Mouse (Mus musculus) heart, postnatal 0 days (tissue): ENCODE results near the gene Rbms3. TPM values are rescaled to one million over a fixed set of nuclear protein-coding genes. Genes with fewer than 3 reads are reported as not detected.
A peak's percentile ranks its signal among the peaks of the same experiment; 100 is the strongest.

Source experiments
- ATAC-seq: fragments of 200-750 bp; cut with Nextera tagmentation; 2 replicates; pipeline ENCODE4 v1.8.0; 2017; ENCODE audit warnings: low read depth, moderate number of reproducible peaks, moderate library complexity; ENCODE audit not compliant: insufficient read depth
- DNase-seq: peaks from one replicate; pipeline ENCODE4 v3.0.0-alpha.2; 2016; ENCODE audit warnings: low spot score
- H3K27ac ChIP-seq: fragments of 300-500 bp; sonication (generic); 2 replicates; pipeline ENCODE4 v1.5.1; 2014; ENCODE audit warnings: low read depth, mild to moderate bottlenecking
- H3K27me3 ChIP-seq: fragments of 300-500 bp; sonication (generic); 2 replicates; pipeline ENCODE4 v1.6.1; 2014; ENCODE audit warnings: low read length, mixed read lengths; ENCODE audit not compliant: control insufficient read depth, insufficient read depth
- H3K36me3 ChIP-seq: fragments of 300-500 bp; sonication (generic); replicated peaks from 2 replicates; pipeline ENCODE4 v1.6.1; 2014; ENCODE audit warnings: low read length, mixed read lengths; ENCODE audit not compliant: control insufficient read depth, insufficient read depth
- H3K4me1 ChIP-seq: fragments of 300-500 bp; sonication (generic); 2 replicates; pipeline ENCODE4 v1.6.1; 2014; ENCODE audit warnings: antibody characterized with exemption; ENCODE audit not compliant: control insufficient read depth, insufficient read depth
- H3K4me2 ChIP-seq: fragments of 300-500 bp; sonication (generic); 2 replicates; pipeline ENCODE4 v1.6.1; 2014; ENCODE audit warnings: low read depth, mild to moderate bottlenecking, low read length, moderate library complexity
- H3K4me3 ChIP-seq: fragments of 300-500 bp; sonication (generic); 2 replicates; pipeline ENCODE4 v1.5.1; 2014; ENCODE audit warnings: low read depth, low read length
- H3K9ac ChIP-seq: fragments of 300-500 bp; sonication (generic); replicated peaks from 2 replicates; pipeline ENCODE4 v1.6.1; 2014; ENCODE audit warnings: low read depth, low read length, mixed read lengths
- H3K9me3 ChIP-seq: fragments of 300-500 bp; sonication (generic); replicated peaks from 2 replicates; pipeline ENCODE4 v1.6.1; 2016; ENCODE audit warnings: low read length; ENCODE audit not compliant: control insufficient read depth
- CTCF ChIP-seq: IDR thresholded peaks from 2 replicates; pipeline ENCODE4 v1.5.1; 2016; ENCODE audit warnings: antibody characterized with exemption, control low read depth, low read depth
- EP300 ChIP-seq: IDR thresholded peaks from 2 replicates; pipeline ENCODE4 v1.6.1; 2016; ENCODE audit warnings: antibody characterized with exemption, low read depth
- WGBS: fragments of 180-500 bp; shearing (Covaris S2); extraction: QIAGEN DNeasy Blood & Tissue Kit; methylation state at CpG from one replicate; pipeline ENCODE4 v1.1.7; 2014; 5-methylcytosine and 5-hydroxymethylcytosine counted together
- polyA plus RNA-seq: library from polyadenylated mRNA; unstranded; fragments of >200 nt; fragmentation: Nextera tagmentation; extraction: Ambion mirVana; gene quantifications from 2 replicates; pipeline ENCODE4 v1.2.1, GENCODE M21; 2015
- total RNA-seq: library from RNA; depleted of rRNA; stranded (reverse); fragments of >200 nt; gene quantifications from 2 replicates; pipeline ENCODE4 v1.2.3, GENCODE M21; 2014; ENCODE audit warnings: low replicate concordance

Rbms3 gene
- total and polyA plus RNA-seq, 2 experiments from 2014 or later = 18.2 to 75.3 TPM

DNA sequence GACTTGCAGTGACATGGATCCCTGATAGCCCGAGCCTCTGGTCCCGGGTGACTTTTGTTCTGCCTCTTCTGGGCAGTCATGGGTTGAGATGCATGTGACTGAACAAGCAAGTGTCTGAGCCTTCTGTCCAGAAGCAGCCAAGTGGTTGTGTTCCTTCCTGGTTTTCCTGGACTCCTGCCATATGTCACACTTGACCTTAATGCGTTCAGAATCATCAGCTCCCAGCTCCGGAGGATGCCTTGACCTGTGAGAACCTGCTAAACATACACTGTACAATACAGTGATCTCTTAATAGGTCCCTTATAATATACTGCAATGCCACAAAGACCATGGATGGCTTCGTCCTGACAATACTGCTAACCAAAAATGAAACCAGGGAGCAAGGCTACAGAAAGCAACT lies 798.3 kb downstream of the Rbms3 start:
- H3K9ac ChIP-seq = no peak overlapping the region
- H3K36me3 ChIP-seq = no peaks in the 10 kb centered on the region
- WGBS = 28% methylated on average over 5 of the region's 5 CpGs
- DNase-seq = peak; percentile 30
- no peaks in the 10 kb centered on the region for H3K9me3 ChIP-seq
- TF ChIP-seq CTCF = no peak
- no peak for TF ChIP-seq EP300
- no peak overlapping the region for H3K4me2 ChIP-seq
- H3K27me3 ChIP-seq = no peaks in the 10 kb centered on the region
- peak overlapping the region; percentile 17; the same call in 1 of the 2 replicates for H3K27ac ChIP-seq
- peaks cover 16% of the 10 kb centered on the region; the same call in 1 of the 2 replicates for H3K4me1 ChIP-seq
- peak; percentile 27; the same call in 1 of the 2 replicates for ATAC-seq
- no peak overlapping the region for H3K4me3 ChIP-seq

DNA sequence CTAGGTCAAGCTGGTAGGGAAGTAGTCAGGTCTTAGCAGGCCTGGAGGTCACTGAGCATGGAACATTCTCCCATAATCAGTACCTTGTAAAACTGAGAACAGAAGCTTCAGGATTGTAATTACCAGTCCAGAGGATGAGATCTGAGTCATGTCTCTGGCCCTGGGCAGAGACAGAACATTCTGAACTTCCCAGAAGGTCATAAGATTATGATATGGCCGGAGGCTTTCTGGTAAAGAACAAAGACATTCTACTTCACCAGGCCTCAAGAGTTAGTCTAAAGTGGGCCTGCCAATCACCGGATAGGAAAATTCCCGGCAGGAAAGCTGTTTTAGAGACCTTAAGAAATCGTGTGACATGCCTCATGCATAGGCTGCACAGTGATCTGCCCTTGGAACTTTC lies 799.8 kb downstream of the Rbms3 start:
- Histone ChIP-seq H3K27me3 (no peaks in the 10 kb centered on the region), H3K9ac (no peak overlapping the region), H3K4me1 (peaks cover 16% of the 10 kb centered on the region; the same call in 1 of the 2 replicates), H3K9me3 (no peaks in the 10 kb centered on the region), H3K4me3 (no peak overlapping the region), H3K36me3 (no peaks in the 10 kb centered on the region), H3K27ac (no peak overlapping the region), H3K4me2 (no peak overlapping the region)
- ATAC-seq (no peak), DNase-seq (no peak)
- TF ChIP-seq CTCF (no peak), EP300 (no peak)
- WGBS = 49% methylated on average over 4 of the region's 4 CpGs

DNA sequence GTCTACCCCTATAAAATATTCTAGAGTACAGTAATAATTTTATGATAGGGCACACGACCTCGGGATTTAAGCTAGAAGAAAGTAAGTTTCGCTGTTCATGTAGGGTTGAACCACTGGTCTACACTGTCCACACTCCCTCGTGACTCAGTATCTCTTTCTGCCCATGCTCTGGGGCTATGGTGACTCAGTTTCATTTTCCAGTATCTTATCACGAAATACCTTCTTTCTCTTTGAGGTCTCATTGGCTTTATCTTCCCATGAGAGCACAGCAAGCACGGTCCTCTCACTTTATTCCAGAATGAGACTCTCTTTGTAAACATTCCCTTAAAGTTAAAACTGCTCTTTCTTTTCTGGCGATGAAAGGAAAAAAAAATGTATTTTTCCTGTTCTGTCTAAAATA lies 808.1 kb downstream of the Rbms3 start:
- no peak overlapping the region for H3K4me2 ChIP-seq
- 84% methylated on average over 7 of the region's 7 CpGs for WGBS
- H3K4me3 ChIP-seq = no peak overlapping the region
- no peaks in the 10 kb centered on the region for H3K9me3 ChIP-seq
- DNase-seq (no peak), ATAC-seq (no peak)
- H3K4me1 ChIP-seq = no peaks in the 10 kb centered on the region
- H3K9ac ChIP-seq = no peak overlapping the region
- H3K27ac ChIP-seq = no peak overlapping the region
- TF ChIP-seq CTCF (no peak), EP300 (no peak)
- no peaks in the 10 kb centered on the region for H3K36me3 ChIP-seq
- H3K27me3 ChIP-seq = no peaks in the 10 kb centered on the region

DNA sequence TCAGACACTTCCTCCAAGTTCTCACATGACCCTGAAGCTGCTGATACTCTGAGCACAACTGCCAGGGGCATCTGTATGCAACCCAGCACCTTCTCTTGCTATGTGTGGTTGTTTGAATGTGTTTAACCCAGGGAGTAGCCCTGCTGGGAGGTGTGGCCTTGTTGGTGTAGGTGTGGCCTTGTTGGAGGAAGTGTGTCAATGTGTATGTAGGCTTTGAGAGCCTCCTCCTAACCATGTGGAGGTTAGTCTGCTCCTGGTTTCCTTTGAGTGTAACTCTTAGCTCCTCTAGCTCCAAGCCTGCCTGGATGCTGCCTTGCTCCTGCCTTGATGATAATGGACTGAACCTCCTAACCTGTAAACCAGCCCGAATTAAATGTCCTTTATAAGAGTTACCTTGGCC lies 812.5 kb downstream of the Rbms3 start:
- Histone ChIP-seq H3K4me3 (no peak overlapping the region), H3K27me3 (no peaks in the 10 kb centered on the region), H3K9me3 (no peaks in the 10 kb centered on the region), H3K9ac (no peak overlapping the region), H3K4me1 (no peaks in the 10 kb centered on the region; the same call in 1 of the 2 replicates), H3K4me2 (no peak overlapping the region), H3K27ac (no peak overlapping the region), H3K36me3 (no peaks in the 10 kb centered on the region)
- whole genome bisulfite sequencing = 73% methylated on average over 1 of the region's 1 CpGs
- ATAC-seq = no peak
- no peak for TF ChIP-seq CTCF
- TF ChIP-seq EP300 = no peak
- no peak for DNase-seq

DNA sequence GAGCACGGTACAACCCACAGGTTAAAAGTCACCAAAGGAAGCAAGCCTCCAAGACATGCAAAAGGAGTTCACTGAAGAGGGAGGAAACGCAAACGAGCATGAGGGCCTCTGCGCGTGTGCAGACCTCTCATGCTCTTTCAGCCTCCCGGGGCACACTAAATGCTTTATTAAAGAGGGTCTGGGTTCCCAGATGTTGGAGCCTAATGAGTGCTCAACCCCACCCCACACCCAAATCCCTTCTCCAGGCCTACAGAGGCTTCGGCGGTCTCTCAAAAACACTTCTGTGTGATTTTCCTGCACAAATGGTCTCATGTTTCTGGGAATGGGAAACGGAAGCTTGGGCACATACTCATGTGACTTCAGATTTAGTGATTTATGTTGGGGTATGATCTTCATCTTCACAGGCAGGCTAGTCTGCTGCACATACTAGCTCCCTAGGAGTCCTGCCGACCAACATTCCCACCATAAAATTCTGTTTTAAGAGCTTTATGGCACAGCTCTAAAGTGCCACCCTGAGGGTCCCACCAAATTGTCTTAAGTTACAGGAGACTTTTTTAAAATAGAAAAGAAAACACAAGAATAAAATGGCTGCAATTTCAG lies 815.1 kb downstream of the Rbms3 start:
- Histone ChIP-seq H3K27me3 (no peaks in the 10 kb centered on the region), H3K4me1 (no peaks in the 10 kb centered on the region; the same call in 1 of the 2 replicates), H3K4me3 (no peak overlapping the region), H3K27ac (no peak overlapping the region), H3K9me3 (no peaks in the 10 kb centered on the region), H3K4me2 (no peak overlapping the region), H3K9ac (no peak overlapping the region), H3K36me3 (no peaks in the 10 kb centered on the region)
- ATAC-seq = no peak
- no peak for DNase-seq
- TF ChIP-seq EP300 (no peak), CTCF (no peak)
- 82% methylated on average over 10 of the region's 10 CpGs for WGBS

DNA sequence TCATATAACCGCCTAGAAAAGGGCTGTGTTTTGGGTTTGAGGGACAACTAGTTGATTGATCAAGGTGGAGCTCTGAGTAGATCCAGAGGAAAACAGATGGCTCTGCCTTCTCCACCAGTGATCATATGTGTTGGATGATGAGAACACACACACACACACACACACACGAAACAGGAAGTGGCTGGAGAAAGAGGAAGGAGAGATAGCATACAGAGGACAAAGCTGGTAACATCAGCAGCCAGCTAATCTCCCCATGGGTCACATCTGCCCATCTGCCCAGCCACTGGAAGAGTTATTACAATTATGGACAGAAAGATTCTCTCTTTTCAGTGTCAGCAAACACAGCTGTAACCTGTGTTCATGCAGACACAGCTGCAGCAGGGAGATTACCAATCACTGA lies 816.3 kb downstream of the Rbms3 start:
- no peak overlapping the region for H3K9ac ChIP-seq
- H3K27me3 ChIP-seq = no peaks in the 10 kb centered on the region
- DNase-seq = no peak
- no peaks in the 10 kb centered on the region; the same call in 1 of the 2 replicates for H3K4me1 ChIP-seq
- TF ChIP-seq CTCF (no peak), EP300 (no peak)
- no peak overlapping the region for H3K27ac ChIP-seq
- no peak overlapping the region for H3K4me3 ChIP-seq
- H3K4me2 ChIP-seq = no peak overlapping the region
- H3K36me3 ChIP-seq = no peaks in the 10 kb centered on the region
- WGBS = 42% methylated on average over 2 of the region's 2 CpGs
- no peak for ATAC-seq
- no peaks in the 10 kb centered on the region for H3K9me3 ChIP-seq
